ENCODE assay signal across 25 mouse cellular contexts in genomic region chr13:72708728-72709127, GRCm38 (mm10).
"Had no signal": no experiment of that assay in that cellular context is flagged by ENCODE, and none has a peak within 500 bp of the region (broad histone marks: within the 10 kb centered on the region; RNA-seq: fewer than 3 reads in every experiment).

No protein-coding gene starts in this region.

- H3K4me2 ChIP-seq: heart, embryonic 11.5 days; heart, embryonic 13.5 days; heart, embryonic 15.5 days; hindbrain, embryonic 13.5 days; hindbrain, embryonic 15.5 days; kidney, embryonic 15.5 days; limb, embryonic 13.5 days; limb, embryonic 15.5 days had no signal

- H3K36me3 ChIP-seq: heart, embryonic 13.5 days; heart, embryonic 15.5 days; hindbrain, embryonic 13.5 days; hindbrain, embryonic 15.5 days; kidney, embryonic 15.5 days; limb, embryonic 13.5 days; limb, embryonic 15.5 days had no signal

- H3K4me3 ChIP-seq: heart, adult 2 months; heart, embryonic 13.5 days; heart, embryonic 15.5 days; hindbrain, embryonic 13.5 days; hindbrain, embryonic 15.5 days; kidney, embryonic 15.5 days; limb, embryonic 13.5 days; limb, embryonic 15.5 days had no signal

- H3K27ac ChIP-seq: heart, adult 2 months; heart, embryonic 13.5 days; heart, embryonic 15.5 days; hindbrain, embryonic 13.5 days; hindbrain, embryonic 15.5 days; hindbrain, postnatal 0 days; kidney, embryonic 15.5 days; kidney, postnatal 0 days; limb, embryonic 13.5 days; limb, embryonic 15.5 days had no signal

- H3K9ac ChIP-seq: heart, embryonic 13.5 days; heart, embryonic 15.5 days; hindbrain, embryonic 13.5 days; hindbrain, embryonic 15.5 days; kidney, embryonic 15.5 days; limb, embryonic 13.5 days; limb, embryonic 15.5 days had no signal

- H3K9me3 ChIP-seq: heart, embryonic 13.5 days; heart, embryonic 15.5 days; hindbrain, embryonic 13.5 days; hindbrain, embryonic 15.5 days; kidney, embryonic 15.5 days; limb, embryonic 13.5 days; limb, embryonic 15.5 days had no signal

- H3K27me3 ChIP-seq: heart, embryonic 13.5 days; heart, embryonic 15.5 days; hindbrain, embryonic 15.5 days; limb, embryonic 13.5 days; limb, embryonic 15.5 days had no signal

- H3K4me1 ChIP-seq: hindbrain, embryonic 15.5 days; kidney, embryonic 15.5 days had no signal

- DNase-seq: gastrocnemius, postnatal 14 days; gastrocnemius, postnatal 36 days; heart, adult 11 months; heart, adult 2 months; heart, postnatal 14 days; heart, postnatal 36 days; kidney, adult 11 months; kidney, adult 2 months; kidney, adult 9 months; kidney, postnatal 14 days; kidney, postnatal 36 days; layer of hippocampus, adult 9-11 months; layer of hippocampus, postnatal 36 days; left cerebral cortex, postnatal 4 days had no signal

- ATAC-seq: hindbrain, postnatal 0 days; intestine, embryonic 16.5 days had no signal
